ENCODE assay signal across 8 mouse cellular contexts in the genomic region with DNA sequence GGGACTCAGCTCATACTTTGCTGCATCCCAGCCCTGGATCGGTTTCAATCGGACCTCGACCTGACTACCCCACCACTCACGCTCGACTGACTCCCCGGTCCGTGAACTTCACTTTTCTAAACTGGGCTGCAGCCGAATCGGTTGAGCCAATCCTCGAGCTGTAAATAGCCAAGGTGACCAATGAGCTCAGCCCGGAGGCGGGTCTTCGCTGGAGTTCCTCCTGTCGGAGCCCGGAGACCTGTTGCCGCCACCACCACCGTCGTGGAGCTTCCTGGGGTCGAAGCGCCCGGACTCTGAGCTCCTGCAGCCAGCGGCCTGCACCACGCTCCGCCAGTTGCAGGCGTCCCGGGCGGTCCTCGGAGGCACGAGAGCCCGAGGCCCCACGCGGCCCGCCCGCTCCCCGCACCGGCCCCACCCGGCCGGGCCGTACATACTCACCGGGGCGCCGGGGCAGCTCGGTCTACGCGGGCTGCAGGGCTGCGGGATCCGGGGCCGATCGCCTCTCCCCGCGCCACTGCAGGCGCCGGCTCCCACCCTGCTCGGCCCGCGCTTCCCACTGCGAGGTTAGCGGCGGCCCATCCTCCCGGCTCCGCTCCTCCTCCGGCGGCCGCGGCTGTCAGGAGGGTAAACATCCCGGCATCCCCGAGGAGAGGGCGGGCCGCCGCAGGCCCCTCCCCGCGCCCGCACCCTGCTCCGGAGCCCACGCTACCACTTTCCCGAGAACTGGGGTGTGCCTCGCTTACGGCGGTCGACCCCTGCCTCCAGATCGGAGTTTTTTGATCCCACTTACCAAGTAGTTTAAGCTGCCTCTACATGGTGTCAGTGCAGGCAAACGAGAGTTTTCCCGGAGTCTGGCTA. TPM values are rescaled to one million over a fixed set of nuclear protein-coding genes. Genes with fewer than 3 reads are reported as not detected.
DNase-seq lines count a peak whose midpoint lies in the region; ATAC-seq and TF ChIP-seq lines count a peak whose summit lies in the region.

No protein-coding gene starts in this region.

- peak overlapping the region; percentile 85 for H3K4me2 ChIP-seq in hindbrain, postnatal 0 days (ENCODE audit: low read depth, low read length)

- no peaks in the 10 kb centered on the region for H3K9me3 ChIP-seq in hindbrain, postnatal 0 days (ENCODE audit: low read length)

- peak overlapping the region; percentile 90 for H3K4me3 ChIP-seq in hindbrain, postnatal 0 days (ENCODE audit: low read length)
- H3K4me3 ChIP-seq in left cerebral cortex, adult 2 months, result peak overlapping the region; percentile 71

- peak; percentile 97 for ATAC-seq in hindbrain, postnatal 0 days
- ATAC-seq in megakaryocyte, adult 5-6 weeks (ENCODE audit: poor library complexity, severe bottlenecking), result peak; percentile 74

- H3K9ac ChIP-seq in hindbrain, postnatal 0 days (replicated peaks; ENCODE audit: low read length), result peak overlapping the region; percentile 73

- H3K36me3 ChIP-seq in hindbrain, postnatal 0 days (ENCODE audit: insufficient read depth, low read length), result no peaks in the 10 kb centered on the region

- intact Hi-C loops in left cerebral cortex, adult 2 months (cut with DNase I), result loop anchor here (5.0 to 10.0 kb wide), 4 partner anchors 42 to 485 kb away; no protein-coding TSS in a partner anchor

- peak; percentile 69 for DNase-seq in WW6 (ENCODE audit: low read depth, low spot score)
- peak; percentile 97 for DNase-seq in cerebellum, postnatal 4 days (ENCODE audit: low spot score in 2 of 2)
- peak; percentile 98 for DNase-seq in gastrocnemius, adult 18-20 months (ENCODE audit: low spot score)
- peak; percentile 96 for DNase-seq in hindbrain, postnatal 0 days (ENCODE audit: low spot score)
- peak; percentile 94 to 96 for DNase-seq in left cerebral cortex, adult 2 months (ENCODE audit: extremely low spot score in 1 of 2, low spot score in 2 of 2)
- DNase-seq in right cerebral cortex, adult 2 months (ENCODE audit: low spot score in 2 of 2), result peak; percentile 99
- DNase-seq in urinary bladder, postnatal 14 days (ENCODE audit: low spot score), result peak; percentile 98

- H3K27me3 ChIP-seq in hindbrain, postnatal 0 days (ENCODE audit: insufficient read depth, low read length), result no peaks in the 10 kb centered on the region

- WGBS in hindbrain, postnatal 0 days, result 2% methylated on average over 75 of the region's 83 CpGs

- TF ChIP-seq CTCF in hindbrain, postnatal 0 days (IDR thresholded peaks at IDR 0.05; ENCODE audit: low read depth), result no peak
- TF ChIP-seq CTCF in left cerebral cortex, adult 2 months (IDR thresholded peaks at IDR 0.05), result no peak

- H3K4me1 ChIP-seq in hindbrain, postnatal 0 days (ENCODE audit: insufficient read depth, low read length), result no peaks in the 10 kb centered on the region

- H3K27ac ChIP-seq in hindbrain, postnatal 0 days, result peak overlapping the region; percentile 94
- peak overlapping the region; percentile 69 for H3K27ac ChIP-seq in left cerebral cortex, adult 2 months

RNA-seq across cellular contexts. Expression of gene Nek7, which starts 0.6 kb away (rescaled TPM):
- 100 to 1,000 TPM; 111 to 124 TPM for total RNA-seq in gastrocnemius, adult 18-20 months (2021)
- total RNA-seq in hindbrain, postnatal 0 days (2014; rRNA removed), result 8.2 and 8.8 TPM in 2 replicates
- polyA plus RNA-seq in hindbrain, postnatal 0 days (2015; fragmentation: Nextera tagmentation; extraction: Ambion mirVana), result 16.3 and 16.5 TPM in 2 replicates
- total RNA-seq in left cerebral cortex, adult 2 months (2021), result 10 to 100 TPM; 33.3 to 33.8 TPM
- 57.3 and 65.8 TPM in 2 replicates for total RNA-seq in megakaryocyte, adult 5-6 weeks (2015)
- 52.9 and 59.6 TPM in 2 replicates for total RNA-seq in megakaryocyte, adult 5-6 weeks (2017)

Comparison
In these comparisons a context has a peak if more than half of its experiments do, and no peak if none do; other contexts are left out.
1. Peak in every context shown above with its lines: DNase-seq, ATAC-seq, H3K4me3 ChIP-seq and H3K27ac ChIP-seq.